Mouse (Mus musculus) CH12.LX (cell line): ENCODE results near the gene Babam2. TPM values are rescaled to one million over a fixed set of nuclear protein-coding genes. Genes with fewer than 3 reads are reported as not detected.

ENCODE experiments used
- DNase-seq: peaks from one replicate; pipeline ENCODE4 v3.0.0-alpha.2; 2013; ENCODE audit errors: extremely low read depth
- H3K27ac ChIP-seq: 2 replicates; pipeline ENCODE4 v1.5.1; 2012; ENCODE audit warnings: low read depth, mild to moderate bottlenecking, control low read depth, moderate library complexity; ENCODE audit not compliant: insufficient read depth
- H3K27me3 ChIP-seq: replicated peaks from 2 replicates; pipeline ENCODE3; 2012; ENCODE audit warnings: inconsistent platforms
- H3K36me3 ChIP-seq, 2 experiments: replicated peaks in 1 of 2; 2 replicates each; pipeline versions ENCODE3 to v1.6.1; 2012; ENCODE audit warnings: inconsistent platforms in 1 of 2, low read length in 1 of 2, mild to moderate bottlenecking in 1 of 2, mixed read lengths in 1 of 2, moderate library complexity in 1 of 2; ENCODE audit not compliant: control insufficient read depth in 1 of 2, insufficient read depth in 1 of 2
- H3K4me1 ChIP-seq, 2 experiments: 2 replicates each; pipeline ENCODE4 v1.6.1; 2012; ENCODE audit warnings: inconsistent platforms in 1 of 2, moderate library complexity in 1 of 2; ENCODE audit not compliant: insufficient read depth in 2 of 2, control insufficient read depth in 1 of 2
- H3K4me2 ChIP-seq: 2 replicates; pipeline ENCODE4 v1.6.1; 2012; ENCODE audit warnings: low read depth, mild to moderate bottlenecking, control low read depth; ENCODE audit not compliant: poor library complexity, insufficient read depth, severe bottlenecking
- H3K4me3 ChIP-seq, 3 experiments: fragments of 150-350 bp in 1 of 3; sonication (generic) in 1 of 3; replicated peaks in 1 of 3; 2 replicates each; pipeline versions ENCODE3 to v1.5.1; 2011 to 2012; ENCODE audit warnings: low read depth in 2 of 3, low read length in 2 of 3, mild to moderate bottlenecking in 2 of 3, moderate library complexity in 2 of 3, control low read depth in 1 of 3, improper control_type of control experiment in 1 of 3, inconsistent platforms in 1 of 3, mixed read lengths in 1 of 3; ENCODE audit not compliant: poor library complexity in 1 of 3
- H3K79me2 ChIP-seq: replicated peaks from 2 replicates; pipeline ENCODE4 v1.6.1; 2012; ENCODE audit warnings: mild to moderate bottlenecking, moderate library complexity; ENCODE audit not compliant: control insufficient read depth, poor library complexity, insufficient read depth, severe bottlenecking; ENCODE audit errors: extremely low read depth
- H3K9ac ChIP-seq: 2 replicates; pipeline ENCODE4 v1.6.1; 2012; ENCODE audit warnings: low read depth, mild to moderate bottlenecking, control low read depth, moderate library complexity; ENCODE audit not compliant: insufficient read depth
- H3K9me3 ChIP-seq: replicated peaks from 2 replicates; pipeline ENCODE3; 2012; ENCODE audit warnings: low read length, inconsistent platforms, mixed read lengths
- BHLHE40 ChIP-seq: IDR thresholded peaks from 2 replicates; pipeline ENCODE4 v1.6.1; 2011; ENCODE audit warnings: mild to moderate bottlenecking, low read depth, low read length, improper control_type of control experiment
- ELF1 ChIP-seq: IDR thresholded peaks from 2 replicates; pipeline ENCODE4 v1.6.1; 2014; ENCODE audit warnings: low read depth, mild to moderate bottlenecking, inconsistent platforms, low read length, improper control_type of control experiment
- EP300 ChIP-seq: IDR thresholded peaks from 2 replicates; pipeline ENCODE4 v1.6.1; 2011; ENCODE audit warnings: low read length, improper control_type of control experiment
- GABPA ChIP-seq: IDR thresholded peaks from 2 replicates; pipeline ENCODE4 v1.6.1; 2012; ENCODE audit warnings: low read depth, low read length, improper control_type of control experiment, inconsistent platforms; ENCODE audit not compliant: insufficient replicate concordance
- HCFC1 ChIP-seq: IDR thresholded peaks from 2 replicates; pipeline ENCODE4 v1.6.1; 2012; ENCODE audit warnings: low read depth, mild to moderate bottlenecking, inconsistent platforms, low read length, improper control_type of control experiment
- KAT2A ChIP-seq: IDR thresholded peaks from 2 replicates; pipeline ENCODE4 v1.6.1; 2012; ENCODE audit warnings: low read length, improper control_type of control experiment, inconsistent platforms; ENCODE audit not compliant: insufficient replicate concordance
- MAFK ChIP-seq: IDR thresholded peaks from 2 replicates; pipeline ENCODE4 v1.6.1; 2011; ENCODE audit warnings: low read length, improper control_type of control experiment; ENCODE audit not compliant: insufficient replicate concordance
- MEF2A ChIP-seq: IDR thresholded peaks from 2 replicates; pipeline ENCODE4 v1.6.1; 2014; ENCODE audit warnings: low read depth, mild to moderate bottlenecking, inconsistent platforms, low read length, improper control_type of control experiment, borderline replicate concordance
- MXI1 ChIP-seq: IDR thresholded peaks from 2 replicates; pipeline ENCODE4 v1.6.1; 2011; ENCODE audit warnings: mild to moderate bottlenecking, low read depth, low read length, improper control_type of control experiment
- NELFE ChIP-seq: IDR thresholded peaks from 2 replicates; pipeline ENCODE4 v1.6.1; 2011; ENCODE audit warnings: low read depth, low read length, improper control_type of control experiment
- NRF1 ChIP-seq: IDR thresholded peaks from 2 replicates; pipeline ENCODE4 v1.6.1; 2014; ENCODE audit warnings: low read depth, mild to moderate bottlenecking, inconsistent platforms, low read length, improper control_type of control experiment, moderate library complexity
- POLR2A ChIP-seq: IDR thresholded peaks from 2 replicates; pipeline ENCODE4 v1.6.1; 2011; ENCODE audit warnings: low read depth, mild to moderate bottlenecking, improper control_type of control experiment, low read length
- POLR2AphosphoS2 ChIP-seq: IDR thresholded peaks from 2 replicates; pipeline ENCODE4 v1.6.1; 2011; ENCODE audit warnings: low read depth, low read length, improper control_type of control experiment
- RCOR1 ChIP-seq: conservative IDR thresholded peaks from 2 replicates; pipeline ENCODE4 v1.6.1; 2012; ENCODE audit warnings: low read depth, mild to moderate bottlenecking, inconsistent platforms, low read length, improper control_type of control experiment
- TBP ChIP-seq: conservative IDR thresholded peaks from 2 replicates; pipeline ENCODE4 v1.6.1; 2011; ENCODE audit warnings: low read depth, low read length, improper control_type of control experiment
- TCF12 ChIP-seq: IDR thresholded peaks from 2 replicates; pipeline ENCODE4 v1.6.1; 2014; ENCODE audit warnings: low read depth, mild to moderate bottlenecking, inconsistent platforms, low read length, improper control_type of control experiment
- UBTF ChIP-seq: IDR thresholded peaks from 2 replicates; pipeline ENCODE4 v1.6.1; 2012; ENCODE audit warnings: low read depth, mild to moderate bottlenecking, inconsistent platforms, low read length, improper control_type of control experiment, moderate library complexity
- ZC3H11A ChIP-seq: IDR thresholded peaks from 2 replicates; pipeline ENCODE4 v1.6.1; 2012; ENCODE audit warnings: low read depth, mild to moderate bottlenecking, inconsistent platforms, low read length, improper control_type of control experiment
- ZKSCAN1 ChIP-seq: IDR thresholded peaks from 2 replicates; pipeline ENCODE4 v1.6.1; 2012; ENCODE audit warnings: low read depth, inconsistent platforms, low read length, improper control_type of control experiment, borderline replicate concordance
- ZMIZ1 ChIP-seq: IDR thresholded peaks from 2 replicates; pipeline ENCODE4 v1.6.1; 2012; ENCODE audit warnings: low read depth, mild to moderate bottlenecking, inconsistent platforms, low read length, improper control_type of control experiment
- ZNF384 ChIP-seq: IDR thresholded peaks from 2 replicates; pipeline ENCODE4 v1.6.1; 2012; ENCODE audit warnings: low read depth, low read length, improper control_type of control experiment, inconsistent platforms
- dilution Hi-C: fragments of 300-500 bp; cut with MboI; formaldehyde crosslinking; loops from 2 replicates; pipeline ENCODE4 v1.14.3; 2020; ENCODE audit warnings: low sequenced_read_pairs; ENCODE audit not compliant: extremely low pct_unique_long_range_greater_than_20kb, extremely low pct_ligation_motif_present
- in situ Hi-C: fragments of 300-500 bp; cut with MboI; formaldehyde crosslinking; loops from 3 replicates; pipeline ENCODE4 v1.14.3; 2019; ENCODE audit warnings: low sequenced_read_pairs, low pct_ligation_motif_present, low pct_unique_long_range_greater_than_20kb, mixed read lengths
- polyA plus RNA-seq: library from polyadenylated mRNA; unstranded; fragments of >175 nt; gene quantifications from 2 replicates; pipeline ENCODE4 v1.2.1, GENCODE M21; 2012; ENCODE audit warnings: low read depth; ENCODE audit not compliant: insufficient read length
- total RNA-seq, 2 experiments: library from RNA; depleted of rRNA; stranded (reverse); fragments of 300-350 nt in 1 of 2; fragments of >200 nt in 1 of 2; gene quantifications; 2 replicates each; pipeline ENCODE4 v1.2.3; 2012 to 2014

Gene Babam2
- total and polyA plus RNA-seq, 3 experiments, result 38.2 to 78.0 (median 39.8) TPM

GRCm38 (mm10) chr5:31771921-31772320 lies 74.4 kb downstream of the Babam2 start:
- no peaks in the 10 kb centered on the region for H3K9me3 ChIP-seq
- H3K4me1 ChIP-seq, result peaks cover 0 to 27% of the 10 kb centered on the region in 2 experiments; a peak in 3 of 4 replicates
- no peak overlapping the region for H3K9ac ChIP-seq
- H3K79me2 ChIP-seq, result no peaks in the 10 kb centered on the region
- dilution Hi-C loops (no loop called here), in situ Hi-C loops (no loop called here)
- no peak for DNase-seq
- H3K4me3 ChIP-seq, result no peak overlapping the region
- H3K27ac ChIP-seq, result no peak overlapping the region
- no peaks in the 10 kb centered on the region for H3K27me3 ChIP-seq
- H3K4me2 ChIP-seq, result no peak overlapping the region
- TF ChIP-seq MAFK, result no peak
- no peak for TF ChIP-seq POLR2A
- no peak for TF ChIP-seq RCOR1
- no peak for TF ChIP-seq UBTF
- TF ChIP-seq KAT2A, result no peak
- TF ChIP-seq HCFC1, result no peak
- TF ChIP-seq MEF2A, result no peak
- TF ChIP-seq TCF12, result no peak
- TF ChIP-seq EP300, result no peak
- no peak for TF ChIP-seq ZKSCAN1
- no peak for TF ChIP-seq ZNF384
- no peak for TF ChIP-seq ZMIZ1
- TF ChIP-seq ELF1, result no peak
- TF ChIP-seq MXI1, result no peak
- no peak for TF ChIP-seq GABPA
- no peak for TF ChIP-seq BHLHE40
- no peaks in the 10 kb centered on the region for H3K36me3 ChIP-seq

GRCm38 (mm10) chr5:31774976-31775375 lies 77.5 kb downstream of the Babam2 start:
- H3K4me1 ChIP-seq, result peaks cover 0 to 6% of the 10 kb centered on the region in 2 experiments; a peak in 2 of 4 replicates
- no peaks in the 10 kb centered on the region for H3K9me3 ChIP-seq
- no peak for DNase-seq
- no peak overlapping the region for H3K4me2 ChIP-seq
- in situ Hi-C loops, result no loop called here
- TF ChIP-seq ZC3H11A (no peak), HCFC1 (no peak), TBP (no peak), POLR2AphosphoS2 (no peak), NRF1 (no peak), MAFK (no peak), NELFE (no peak)
- TF ChIP-seq, all 38 proteins: peak for 0
- H3K9ac ChIP-seq, result no peak overlapping the region
- H3K36me3 ChIP-seq, result no peaks in the 10 kb centered on the region
- no peaks in the 10 kb centered on the region for H3K27me3 ChIP-seq
- H3K4me3 ChIP-seq, result no peak overlapping the region
- no peak overlapping the region for H3K27ac ChIP-seq
- no peaks in the 10 kb centered on the region for H3K79me2 ChIP-seq
- dilution Hi-C loops, result no loop called here
